Mouse (Mus musculus) MEL (cell line): ENCODE results near the gene Sipa1l1.

Experiments used
- CTCF ChIP-seq, 3 experiments: IDR thresholded peaks in 2 of 3; conservative IDR thresholded peaks in 1 of 3; 2 replicates each; pipeline ENCODE4 v1.5.1; 2011 to 2012; ENCODE audit warnings: low read length in 3 of 3, low read depth in 2 of 3, mild to moderate bottlenecking in 2 of 3, improper control_type of control experiment in 1 of 3, inconsistent platforms in 1 of 3, mixed read lengths in 1 of 3, moderate library complexity in 1 of 3; ENCODE audit not compliant: control insufficient read depth in 1 of 3, insufficient read depth in 1 of 3, poor library complexity in 1 of 3, severe bottlenecking in 1 of 3
- GATA1 ChIP-seq: IDR thresholded peaks from 2 replicates; pipeline ENCODE4 v1.6.1; 2011; ENCODE audit warnings: low read depth, low read length, improper control_type of control experiment
- KAT2A ChIP-seq: conservative IDR thresholded peaks from 2 replicates; pipeline ENCODE4 v1.6.1; 2012; ENCODE audit warnings: low read depth, low read length, improper control_type of control experiment, inconsistent platforms
- MYC ChIP-seq: IDR thresholded peaks from 2 replicates; pipeline ENCODE4 v1.6.1; 2011; ENCODE audit warnings: low read depth, mild to moderate bottlenecking, low read length, improper control_type of control experiment, moderate library complexity
- POLR2A ChIP-seq, 2 experiments: IDR thresholded peaks; 2 replicates each; pipeline ENCODE4 v1.6.1; 2011 to 2012; ENCODE audit warnings: low read length in 2 of 2, mild to moderate bottlenecking in 2 of 2, control low read depth in 1 of 2, improper control_type of control experiment in 1 of 2, low read depth in 1 of 2, moderate library complexity in 1 of 2; ENCODE audit not compliant: control insufficient read depth in 1 of 2, insufficient read depth in 1 of 2, poor library complexity in 1 of 2
- POLR2AphosphoS5 ChIP-seq: IDR thresholded peaks from 2 replicates; pipeline ENCODE4 v1.6.1; 2012; ENCODE audit warnings: low read depth, borderline replicate concordance, mild to moderate bottlenecking, inconsistent platforms, low read length, moderate library complexity, mixed read lengths
- TBP ChIP-seq: IDR thresholded peaks from 2 replicates; pipeline ENCODE4 v1.8.0; 2011; ENCODE audit warnings: low read depth, low read length, improper control_type of control experiment
- TCF12 ChIP-seq: IDR thresholded peaks from 2 replicates; pipeline ENCODE4 v1.6.1; 2014; ENCODE audit warnings: low read depth, mild to moderate bottlenecking, inconsistent platforms, low read length, improper control_type of control experiment, moderate library complexity
- USF1 ChIP-seq: IDR thresholded peaks from 2 replicates; pipeline ENCODE4 v1.6.1; 2014; ENCODE audit warnings: low read depth, mild to moderate bottlenecking, inconsistent platforms, low read length, improper control_type of control experiment, moderate library complexity

DNA sequence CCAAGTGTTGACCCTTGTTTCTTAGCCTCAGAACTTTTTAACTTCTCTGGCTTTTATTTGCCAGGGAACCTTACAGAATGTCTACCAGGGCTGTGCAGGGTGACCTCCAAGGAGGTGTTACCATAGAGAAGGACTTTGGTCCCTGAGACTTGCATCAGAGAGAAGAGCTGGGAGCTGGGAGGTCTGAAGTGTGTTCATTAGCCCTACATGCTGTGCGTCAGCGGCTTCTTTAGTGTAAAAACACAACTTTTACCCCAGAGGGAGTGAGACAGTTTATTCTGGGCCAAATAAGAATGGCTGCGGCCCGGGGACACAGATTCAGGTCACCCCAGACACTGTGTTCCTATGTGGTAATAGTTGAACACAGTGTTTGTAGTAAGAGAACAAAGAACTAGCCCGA, 86.9 kb downstream of the Sipa1l1 start:
- TF ChIP-seq GATA1: no peak
- no peak for TF ChIP-seq MYC
- no peak for TF ChIP-seq USF1
- TF ChIP-seq TBP: no peak
- no peak for TF ChIP-seq CTCF (IDR thresholded peaks at IDR 0.05 in 2 of 3, conservative IDR thresholded peaks at IDR 0.05 in 1 of 3; ENCODE audit: control insufficient read depth in 1 of 3, insufficient read depth in 1 of 3, low read depth in 2 of 3, low read length in 3 of 3, poor library complexity in 1 of 3, severe bottlenecking in 1 of 3)
- no peak for TF ChIP-seq KAT2A
- no peak for TF ChIP-seq TCF12
- no peak for TF ChIP-seq POLR2AphosphoS5
- no peak for TF ChIP-seq POLR2A (IDR thresholded peaks at IDR 0.05; ENCODE audit: control insufficient read depth in 1 of 2, insufficient read depth in 1 of 2, low read depth in 1 of 2, low read length in 2 of 2, poor library complexity in 1 of 2)
